Mouse (Mus musculus) frontal cortex, postnatal 14 days (tissue): ENCODE measurements at regions not wholly inside any gene's neighbourhood (a gene's known extent, or its start where the extent isn't known, plus 50 kb on each side); places are given as distances from the start of the nearest gene placed in this dataset.
"Not testable (repeated sequence)": the region's sequence is repeated elsewhere in the genome, so short reads cannot be mapped to it uniquely, and the experiment has no call there.

ENCODE experiments used
- DNase-seq, 2 experiments: peaks; one replicate each; pipeline ENCODE4 v3.0.0; 2022; ENCODE audit warnings: low spot score in 2 of 2

DNA sequence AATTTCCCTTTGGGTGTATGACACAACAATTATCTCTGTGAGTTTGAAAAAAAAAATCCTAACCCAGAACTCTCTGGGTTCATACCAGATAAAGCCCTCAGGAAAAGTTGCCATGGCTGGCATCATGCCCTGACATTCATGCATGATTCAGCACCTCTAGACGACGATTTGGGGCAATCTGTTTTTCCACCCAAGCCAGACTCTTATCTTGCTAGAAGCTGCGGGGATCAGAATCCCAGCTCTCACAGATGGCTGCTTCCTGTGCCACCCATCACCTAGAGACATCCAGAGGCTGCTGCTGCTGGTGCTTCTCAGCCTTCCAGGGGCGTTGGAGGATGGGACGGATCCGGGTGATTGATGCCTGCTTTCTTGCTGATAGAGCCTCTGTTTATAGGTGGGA lies 209.2 kb downstream of the Cd47 start:
- peak; percentile 38 to 53 for DNase-seq

DNA sequence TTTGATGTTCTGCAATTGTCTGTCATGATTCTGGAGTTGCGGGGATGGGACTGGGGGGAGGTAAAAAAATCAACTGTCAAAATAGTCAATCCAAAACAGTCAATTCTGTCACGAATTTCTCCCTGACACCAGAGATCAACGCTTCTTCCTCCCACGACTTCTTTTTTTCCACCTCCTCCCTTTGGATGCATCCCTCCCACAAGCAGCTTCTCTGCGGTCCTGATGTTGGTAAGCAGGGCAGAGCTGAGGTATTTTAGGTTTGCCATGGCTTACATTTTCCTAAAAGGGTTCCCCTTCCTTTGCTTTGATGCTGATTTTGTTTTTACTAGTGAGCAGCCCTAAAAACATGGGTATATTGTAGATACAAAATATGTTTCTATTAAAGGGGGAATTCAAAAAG lies 209.7 kb downstream of the Cd47 start:
- no peak for DNase-seq

DNA sequence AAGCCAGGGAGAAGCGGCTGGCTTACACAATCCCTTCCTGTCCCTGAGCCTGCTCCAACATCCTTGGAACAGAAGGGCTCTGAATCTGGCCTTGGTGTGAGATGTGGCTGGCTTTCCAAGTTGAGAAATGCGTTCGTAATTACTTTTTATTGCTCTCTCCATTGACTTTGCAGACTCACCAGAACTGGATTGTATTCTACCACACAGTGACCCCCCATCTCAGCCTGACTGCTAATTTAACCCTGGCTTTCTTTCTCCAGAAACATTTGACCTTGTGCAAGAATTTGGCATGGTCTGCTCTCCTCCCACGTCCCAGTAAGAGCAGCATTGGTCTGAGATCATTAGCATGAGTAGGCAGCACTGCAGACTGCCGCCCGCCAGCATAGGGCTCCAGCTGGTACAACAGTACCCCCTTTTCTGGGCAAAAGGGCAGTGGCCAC lies 210.2 kb downstream of the Cd47 start:
- peak; percentile 17 to 19 for DNase-seq

DNA sequence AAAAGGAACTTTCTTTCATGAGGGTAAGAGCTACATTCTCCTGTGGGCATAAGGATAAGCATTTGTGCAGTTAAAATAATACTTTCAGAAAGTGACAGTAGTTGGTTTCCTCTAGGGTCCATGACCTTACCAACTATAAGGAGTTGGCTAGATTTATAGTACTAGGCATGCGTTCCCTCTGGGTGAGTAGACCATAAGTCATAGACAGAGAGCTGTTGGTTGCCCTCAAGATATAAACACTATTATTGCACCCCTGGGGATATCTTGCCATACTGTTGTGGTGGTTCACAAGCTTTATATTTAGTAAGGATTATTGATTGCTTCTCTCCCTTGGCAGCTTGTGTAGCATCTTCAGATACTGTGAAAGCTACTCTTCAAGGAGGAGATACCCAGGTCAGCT lies 223.6 kb downstream of the Cd47 start:
- no peak for DNase-seq

DNA sequence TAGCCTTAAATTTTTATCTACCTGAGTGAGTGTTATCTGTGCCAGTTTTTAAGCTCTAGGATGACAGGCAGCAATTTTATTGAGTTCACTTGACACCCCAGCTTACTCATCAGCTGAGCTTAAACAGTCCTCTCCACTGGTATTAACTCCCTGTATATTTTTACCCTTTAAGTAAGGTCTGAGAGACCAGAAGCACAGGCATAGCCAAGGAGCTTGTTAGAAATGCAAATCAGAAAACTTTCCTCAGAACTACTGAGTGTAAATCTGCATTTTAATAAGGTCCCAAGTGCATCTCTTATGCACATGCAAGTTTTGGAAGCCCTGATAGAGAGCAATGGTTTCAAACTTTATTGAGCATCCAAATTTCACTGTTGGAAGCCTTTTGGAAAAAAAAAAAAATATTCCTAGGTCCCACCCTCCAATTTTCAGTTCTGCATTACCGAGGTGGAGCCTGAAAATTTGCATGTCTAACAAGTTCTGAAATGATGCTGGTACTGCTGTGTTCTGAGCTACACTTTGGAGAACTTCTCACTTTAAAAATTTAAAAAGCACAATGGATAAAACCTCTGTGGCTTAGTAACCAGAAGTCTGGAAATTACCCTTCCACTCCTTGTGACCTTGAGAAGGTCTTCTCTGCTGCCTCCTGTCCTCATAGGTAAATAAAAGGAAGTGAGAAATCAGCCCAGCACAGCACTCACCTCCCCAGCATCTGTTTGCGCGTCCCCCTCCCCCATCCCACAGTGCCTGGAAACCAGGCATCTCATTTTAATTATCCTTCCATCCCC lies 226.0 kb downstream of the Cd47 start:
- no peak for DNase-seq

DNA sequence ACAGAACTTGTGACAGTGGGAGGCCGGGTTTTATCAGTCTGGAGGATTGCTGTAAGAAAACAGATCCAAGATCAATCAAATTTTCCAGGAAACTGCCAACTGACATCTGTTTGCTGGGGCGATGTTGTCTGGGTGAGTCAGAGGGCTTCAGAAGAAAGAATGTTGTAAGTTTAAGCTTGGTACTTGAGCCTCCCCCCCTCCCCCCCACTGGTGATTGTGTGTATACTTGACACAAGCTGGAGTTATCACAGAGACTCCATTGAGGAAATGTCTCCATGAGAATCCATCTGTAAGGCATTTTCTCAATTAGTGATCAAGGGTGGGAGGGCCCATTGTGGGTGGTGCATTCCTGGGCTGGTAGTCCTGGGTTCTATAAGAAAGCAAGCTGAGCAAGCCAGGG lies 226.9 kb downstream of the Cd47 start:
- no peak for DNase-seq

DNA sequence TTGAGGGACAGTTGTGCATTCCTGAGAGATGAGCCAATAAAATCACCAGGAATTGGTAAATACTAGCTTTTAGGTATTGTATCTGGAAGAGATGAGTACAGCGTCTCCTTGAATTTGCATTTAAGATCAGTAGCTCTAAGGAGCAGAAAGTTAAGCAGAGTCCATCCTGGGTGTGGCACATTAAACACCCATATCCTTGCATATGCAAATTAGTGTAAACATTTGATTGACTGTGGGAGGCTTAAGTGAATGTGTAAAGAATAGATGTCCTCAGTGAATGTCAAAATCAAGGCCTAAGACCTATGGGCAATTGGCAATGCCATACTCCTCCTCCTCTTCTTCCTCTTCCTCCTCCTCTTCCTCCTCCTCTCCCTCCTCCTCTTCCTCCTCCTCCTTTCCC lies 229.4 kb downstream of the Cd47 start:
- no peak for DNase-seq

DNA sequence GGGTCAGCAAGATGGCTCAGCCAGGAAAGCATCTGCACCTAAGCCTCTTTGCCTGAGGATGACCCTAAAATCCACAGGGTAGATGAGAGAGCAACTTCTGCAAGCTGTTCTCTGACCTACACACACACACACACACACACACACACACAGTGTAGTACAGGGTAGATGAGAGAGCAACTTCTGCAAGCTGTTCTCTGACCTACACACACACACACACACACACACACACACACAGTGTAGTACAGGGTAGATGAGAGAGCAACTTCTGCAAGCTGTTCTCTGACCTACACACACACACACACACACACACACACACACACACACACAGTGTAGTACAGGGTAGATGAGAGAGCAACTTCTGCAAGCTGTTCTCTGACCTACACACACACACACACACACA lies 230.0 kb downstream of the Cd47 start:
- DNase-seq: not testable (repeated sequence)

DNA sequence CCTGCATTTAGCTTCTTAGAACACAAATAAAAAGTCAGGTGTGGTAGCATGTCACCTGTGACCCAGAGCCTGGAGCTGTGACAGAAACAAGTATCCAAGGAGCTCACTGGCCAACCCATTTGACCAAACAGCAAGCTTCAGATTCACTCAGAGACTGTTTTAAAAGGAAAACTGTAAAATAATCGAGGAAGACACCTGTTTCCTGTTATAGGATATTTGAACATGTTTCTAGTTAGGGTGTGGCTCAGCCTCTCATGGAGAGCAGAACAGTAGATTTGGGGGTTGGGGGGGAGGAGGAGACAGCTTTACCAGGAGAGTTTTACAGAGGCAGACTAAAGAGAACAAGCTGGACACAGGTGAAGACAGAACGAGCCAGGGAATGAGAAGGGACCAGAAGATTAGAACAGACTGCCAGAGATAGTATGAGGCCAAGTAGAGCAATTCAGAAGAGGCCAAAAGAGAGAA lies 230.6 kb downstream of the Cd47 start:
- DNase-seq: no peak

DNA sequence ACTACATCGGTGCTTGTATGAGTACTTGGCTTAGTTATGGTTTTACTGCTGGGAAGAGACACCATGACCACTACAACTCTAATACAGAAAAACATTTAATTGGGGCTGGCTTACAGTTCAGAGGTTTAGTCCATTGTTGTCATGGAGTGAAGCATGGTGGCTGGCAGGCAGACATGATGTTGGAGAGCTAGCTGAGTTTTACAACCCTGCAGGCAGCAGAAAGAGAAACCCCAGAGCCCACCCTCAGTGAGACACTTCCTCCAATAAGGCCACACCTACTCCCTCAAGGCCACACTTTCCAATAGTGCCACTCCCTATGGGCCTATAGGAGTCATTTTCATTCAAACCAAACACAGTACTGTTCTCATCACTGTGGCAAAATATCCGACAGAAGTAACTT lies 232.5 kb downstream of the Cd47 start:
- no peak for DNase-seq

DNA sequence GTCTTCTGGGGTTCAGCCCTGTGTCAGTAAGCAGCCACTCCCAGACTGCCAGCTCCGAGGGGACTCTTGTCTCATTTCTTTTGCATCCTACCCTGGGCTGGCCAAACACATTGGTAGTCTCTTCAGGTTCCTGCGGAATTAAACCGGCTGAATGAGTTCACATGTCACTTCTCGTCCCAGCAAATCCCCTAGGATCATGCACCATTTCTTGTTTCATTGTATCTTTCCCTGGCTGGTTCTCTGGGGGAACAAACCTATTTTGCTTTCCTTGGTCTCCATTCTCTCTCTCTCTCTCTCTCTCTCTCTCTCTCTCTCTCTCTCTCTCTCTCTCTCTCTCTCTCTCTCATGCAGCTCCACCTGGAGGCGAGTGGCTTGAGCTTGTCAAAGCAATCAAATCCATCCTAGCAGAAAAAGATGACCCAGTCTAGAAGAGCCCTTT lies 236.0 kb downstream of the Cd47 start:
- DNase-seq: no peak

DNA sequence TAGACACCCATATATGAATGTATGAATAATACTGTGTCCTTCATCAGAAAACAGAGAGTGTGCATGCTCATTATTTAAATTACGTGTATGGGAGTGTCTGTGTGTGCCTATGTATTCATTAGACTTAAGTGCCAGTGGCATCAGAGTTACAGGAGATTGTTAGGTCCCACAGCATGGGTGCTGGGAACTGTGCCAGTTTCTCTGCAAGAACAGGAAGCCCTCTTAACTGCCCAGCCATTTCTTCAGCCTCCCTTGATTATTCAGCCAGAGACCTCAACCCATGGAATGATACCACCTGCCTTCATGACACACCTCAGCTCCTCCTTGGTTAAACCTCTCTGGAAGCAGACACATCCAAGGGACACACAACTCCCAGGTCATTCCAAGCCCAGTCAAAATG lies 243.8 kb downstream of the Cd47 start:
- DNase-seq: no peak

DNA sequence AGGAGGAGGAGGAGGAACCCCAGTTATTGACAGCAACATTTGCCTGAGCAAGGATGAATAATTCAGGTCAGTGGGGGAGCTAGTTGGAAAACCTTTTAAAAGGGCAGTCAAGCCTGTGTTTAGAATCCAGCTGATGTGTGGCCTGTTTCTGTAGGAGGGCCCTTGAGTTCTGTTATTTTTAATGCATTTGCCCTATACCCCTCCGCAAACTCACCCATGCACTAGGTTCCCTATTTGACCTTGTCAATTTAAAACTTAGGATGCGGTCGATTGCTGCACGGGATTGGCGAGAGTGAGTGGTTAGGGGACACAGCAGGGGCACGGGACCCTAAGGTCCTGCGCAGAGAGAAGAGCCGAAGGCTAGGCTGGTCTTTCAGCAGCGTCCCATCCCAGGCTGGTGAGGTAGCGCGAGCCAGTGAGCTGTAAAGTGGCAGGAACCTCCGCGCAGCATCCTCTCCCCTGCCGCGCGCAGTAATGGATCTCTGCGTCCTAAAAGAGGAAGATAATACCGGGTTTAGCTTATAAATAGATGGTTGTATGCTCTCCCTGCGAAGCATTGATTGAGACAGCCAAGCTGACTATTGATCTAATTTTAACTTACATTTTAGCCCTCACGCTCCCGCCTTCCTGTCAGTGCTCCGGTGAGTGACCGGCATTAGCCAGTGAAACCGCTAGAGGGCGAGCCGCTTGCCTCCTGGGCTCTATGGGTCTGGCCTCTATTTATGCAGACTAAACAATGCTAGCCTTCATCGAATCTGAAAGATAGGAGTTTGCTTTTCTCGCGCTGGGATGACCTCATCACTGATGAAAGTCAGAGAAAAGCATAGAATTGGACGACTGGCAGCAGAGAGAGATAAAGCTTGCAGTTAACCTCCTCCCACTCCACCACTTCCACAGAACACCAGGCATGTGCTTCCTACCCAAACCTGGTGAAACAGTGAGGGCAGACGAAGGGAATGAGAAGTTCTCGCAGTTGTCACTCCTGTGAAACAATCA lies 245.5 kb downstream of the Cd47 start:
- peak; percentile 51 to 70 for DNase-seq

DNA sequence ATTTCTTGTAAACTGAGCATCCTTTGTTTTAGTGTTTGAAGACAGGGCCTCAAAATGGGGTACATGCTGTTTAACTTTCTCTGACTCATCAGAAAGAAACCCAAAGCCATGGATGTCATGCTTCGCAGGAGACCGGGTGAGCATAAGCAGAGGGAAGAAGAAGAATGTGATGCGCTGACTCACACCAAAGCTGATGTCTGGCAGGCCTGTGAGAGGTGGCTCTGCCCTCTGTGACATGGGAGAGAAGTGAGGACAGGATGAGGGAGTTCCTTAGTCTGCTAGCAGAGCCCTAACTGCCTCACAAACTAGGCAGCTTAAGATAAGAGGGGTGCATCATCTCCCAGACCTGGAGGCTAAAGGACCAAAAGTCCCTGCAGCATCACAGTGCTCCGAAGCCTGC lies 263.2 kb downstream of the Cd47 start:
- no peak for DNase-seq

DNA sequence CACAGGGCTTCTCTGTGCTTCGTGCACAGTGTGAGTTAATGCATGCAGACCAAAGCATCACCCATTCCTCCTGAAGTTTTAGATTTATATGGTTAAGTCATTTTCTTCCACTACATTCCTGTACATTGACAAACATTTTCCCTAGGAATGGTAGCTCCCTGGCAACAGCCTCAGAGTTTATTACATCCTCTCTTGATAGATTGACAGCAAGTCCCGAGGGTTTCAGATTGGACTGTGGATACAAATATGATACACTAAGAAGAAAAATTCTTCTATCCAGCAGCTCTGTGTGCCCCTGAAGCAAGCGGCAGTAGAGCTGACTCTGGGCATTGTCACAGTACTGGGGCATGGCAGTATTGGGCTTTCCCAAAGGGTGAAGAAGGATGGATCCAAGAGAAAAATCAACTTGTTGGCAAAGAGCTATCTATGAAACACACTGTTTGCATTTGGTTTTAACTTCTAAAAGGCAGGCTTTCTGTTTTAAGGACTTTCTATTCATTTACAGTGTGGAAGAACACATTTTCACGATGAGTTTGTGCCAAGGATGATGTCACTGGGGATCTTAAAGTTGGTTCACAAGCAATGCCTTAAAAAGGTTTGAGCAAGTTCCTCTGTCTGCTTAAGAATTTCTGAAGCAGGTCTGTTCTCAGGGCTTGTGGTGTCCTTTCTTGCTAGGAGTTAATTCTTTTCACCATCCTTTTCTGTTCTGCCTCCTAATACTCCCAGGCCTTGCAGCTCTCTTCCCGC lies 265.2 kb downstream of the Cd47 start:
- no peak for DNase-seq

DNA sequence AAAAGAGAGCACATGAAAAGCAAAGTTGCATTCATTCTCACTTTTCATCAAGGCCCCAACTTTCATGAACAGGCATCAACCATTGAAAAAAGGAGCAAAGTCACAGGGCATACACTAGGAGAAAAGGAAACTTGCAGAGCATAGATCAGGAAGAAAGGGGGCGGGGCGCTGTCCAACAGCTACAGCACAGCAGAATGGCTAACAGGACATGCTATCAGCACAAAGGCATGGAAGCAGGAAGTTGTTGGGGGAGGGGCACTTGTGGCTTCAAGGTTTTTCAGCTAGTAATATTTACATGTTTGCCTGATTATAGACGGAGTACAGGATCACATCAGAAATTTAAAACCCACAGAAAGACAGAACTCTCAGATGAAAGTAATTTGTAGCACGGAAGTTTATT lies 268.7 kb downstream of the Cd47 start:
- DNase-seq: no peak

DNA sequence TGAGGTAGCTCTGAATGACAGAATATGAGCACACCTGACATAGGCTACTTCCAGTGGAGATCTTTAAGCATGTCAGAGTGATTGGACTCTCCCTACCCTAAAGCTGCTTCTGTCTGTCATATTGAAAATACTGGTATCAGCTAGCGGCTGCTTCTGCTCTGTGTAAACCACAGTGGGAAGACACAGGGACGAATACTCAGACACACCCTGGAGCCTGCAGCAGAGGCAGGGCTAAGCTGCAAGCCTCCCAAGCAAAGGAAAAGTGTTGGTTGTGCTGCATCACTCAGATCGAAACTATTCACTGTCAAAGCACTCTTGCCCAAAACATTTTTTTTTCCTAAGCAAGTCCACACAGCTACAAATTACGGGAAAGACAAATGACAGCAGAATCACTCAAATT lies 270.4 kb downstream of the Cd47 start:
- no peak for DNase-seq

DNA sequence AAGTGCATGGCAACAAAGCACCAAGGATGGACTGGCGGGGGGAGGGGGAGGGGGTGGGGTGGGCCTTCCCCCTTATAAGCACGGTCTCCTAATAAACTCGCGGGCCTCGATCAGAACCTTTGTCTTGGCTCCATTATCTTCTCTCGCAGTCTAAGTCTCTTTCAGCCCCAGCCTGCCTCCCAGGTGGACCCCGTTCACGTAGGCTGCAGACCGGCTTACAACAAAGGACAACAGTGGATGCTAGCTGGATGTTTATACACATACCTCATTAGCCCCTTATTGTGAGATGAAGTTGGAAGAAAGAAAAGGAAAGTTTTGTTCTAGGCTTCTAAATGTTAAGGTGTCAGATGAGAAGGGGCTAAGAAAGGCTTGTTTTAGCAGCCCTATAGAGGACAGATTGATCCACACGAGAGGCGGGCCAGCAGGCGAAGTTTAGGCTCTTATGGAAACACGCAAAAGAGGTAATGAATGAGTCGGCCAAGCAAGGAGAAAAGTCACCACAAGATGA lies 272.6 kb downstream of the Cd47 start:
- no peak for DNase-seq

DNA sequence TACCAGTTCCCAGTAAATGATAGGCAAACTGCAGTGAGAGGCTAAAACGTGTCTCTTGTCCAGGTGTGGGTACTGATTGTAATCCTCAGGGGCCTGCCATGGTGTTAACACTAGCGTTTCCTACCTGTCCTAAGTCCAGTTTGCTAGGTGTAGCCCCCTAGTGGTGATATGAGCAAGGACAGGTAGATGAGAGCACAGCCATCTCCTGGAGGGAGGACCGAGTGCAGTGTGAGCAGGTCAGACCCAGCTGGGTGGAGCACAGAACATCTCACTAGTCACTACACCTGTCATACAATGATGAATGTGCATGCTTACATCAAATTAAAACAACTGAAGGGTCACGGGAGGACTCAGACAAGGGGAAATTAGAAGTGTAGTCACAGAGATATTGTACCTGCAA lies 273.6 kb downstream of the Cd47 start:
- no peak for DNase-seq

DNA sequence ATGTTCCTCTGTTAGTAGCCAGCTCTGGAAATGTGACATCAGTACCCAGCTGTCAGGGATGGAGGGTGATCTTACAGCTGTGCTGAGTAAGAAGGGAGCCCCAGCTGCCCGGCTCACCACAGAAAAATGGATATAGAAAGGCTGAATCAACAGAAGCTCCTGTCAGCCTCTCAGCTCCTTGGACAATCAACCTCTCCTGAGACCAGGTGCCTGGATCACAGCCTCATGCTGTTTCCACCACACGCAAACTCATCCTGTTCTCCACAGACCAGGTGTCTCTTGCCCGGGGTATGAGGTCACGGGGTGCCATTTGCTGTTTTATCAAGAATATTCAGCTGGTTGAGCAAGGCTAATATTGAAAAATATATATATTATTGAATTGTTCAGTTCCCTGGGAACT lies 275.3 kb downstream of the Cd47 start:
- no peak for DNase-seq

DNA sequence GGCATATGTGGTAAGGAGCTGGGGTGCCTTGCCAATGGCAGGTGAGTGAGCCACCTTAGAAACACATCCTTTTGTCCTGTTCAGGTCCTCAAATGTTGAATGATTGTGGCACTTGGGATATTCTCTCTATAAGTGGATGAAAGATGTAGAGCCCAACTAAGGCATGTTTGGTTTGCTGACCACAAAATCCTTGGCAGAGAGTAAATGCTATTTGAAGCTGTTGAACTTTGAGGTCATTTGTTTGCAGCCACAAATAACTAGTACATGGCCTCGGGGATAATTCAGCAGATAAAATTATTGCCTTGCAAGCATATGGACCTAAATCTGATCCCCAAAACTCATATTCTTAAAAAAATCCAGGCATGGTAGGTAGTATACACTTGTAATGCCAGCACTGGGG lies 281.2 kb downstream of the Cd47 start:
- no peak for DNase-seq

DNA sequence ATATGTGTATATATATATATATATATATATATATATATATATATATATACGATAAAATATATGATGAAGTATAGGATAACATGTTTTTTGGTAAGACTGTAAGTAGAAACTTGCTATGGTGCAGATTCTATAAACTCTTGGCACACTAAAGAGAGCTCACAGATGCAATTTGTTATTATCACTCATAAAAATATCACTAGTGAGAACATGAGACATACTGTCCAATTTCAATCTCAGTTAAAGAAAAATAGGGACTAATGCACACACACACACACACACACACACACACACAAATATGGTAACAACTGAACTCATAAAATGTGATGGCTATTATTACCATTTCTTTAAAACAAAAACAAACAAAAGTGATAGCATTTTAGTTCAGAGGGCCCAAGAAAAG lies 292.0 kb downstream of the Cd47 start:
- DNase-seq: no peak
